Mouse (Mus musculus): Measurements from ENCODE around the gene Zswim4. TPM values are rescaled to one million over a fixed set of nuclear protein-coding genes. Genes with fewer than 3 reads are reported as not detected.

Zswim4 gene
- polyA plus RNA-seq, 1 experiment from 2014 or later: 9.0 TPM

- no peaks in the 10 kb centered on the region for H3K9me3 ChIP-seq
- peak overlapping the region; percentile 87 for H3K9ac ChIP-seq
- peak overlapping the region; percentile 80 for H3K4me3 ChIP-seq (replicated peaks)
- WGBS: 14% methylated on average over 21 of the region's 21 CpGs
- H3K27ac ChIP-seq: peak overlapping the region; percentile 76
- peak overlapping the region; percentile 93 for H3K4me2 ChIP-seq (replicated peaks)
- peaks cover 34% of the 10 kb centered on the region for H3K4me1 ChIP-seq (replicated peaks)
- peak; percentile 15 for ATAC-seq
- no peaks in the 10 kb centered on the region for H3K36me3 ChIP-seq
- H3K27me3 ChIP-seq (replicated peaks): no peaks in the 10 kb centered on the region
Observed at GRCm38 (mm10) chr8:84184085-84185043, 52.5 kb downstream of the Zswim4 start.

- Histone ChIP-seq H3K27ac (peak overlapping the region; percentile 76), H3K9ac (peak overlapping the region; percentile 87), H3K9me3 (no peaks in the 10 kb centered on the region), H3K4me2 (replicated peaks) (peak overlapping the region; percentile 93), H3K4me3 (replicated peaks) (peak overlapping the region; percentile 80), H3K4me1 (replicated peaks) (peaks cover 37% of the 10 kb centered on the region), H3K27me3 (replicated peaks) (no peaks in the 10 kb centered on the region), H3K36me3 (no peaks in the 10 kb centered on the region)
- WGBS: under 1% methylated on average over 86 of the region's 87 CpGs
- ATAC-seq: peak; percentile 42
Observed at GRCm38 (mm10) chr8:84183261-84184084, 53.4 kb downstream of the Zswim4 start.

DNA sequence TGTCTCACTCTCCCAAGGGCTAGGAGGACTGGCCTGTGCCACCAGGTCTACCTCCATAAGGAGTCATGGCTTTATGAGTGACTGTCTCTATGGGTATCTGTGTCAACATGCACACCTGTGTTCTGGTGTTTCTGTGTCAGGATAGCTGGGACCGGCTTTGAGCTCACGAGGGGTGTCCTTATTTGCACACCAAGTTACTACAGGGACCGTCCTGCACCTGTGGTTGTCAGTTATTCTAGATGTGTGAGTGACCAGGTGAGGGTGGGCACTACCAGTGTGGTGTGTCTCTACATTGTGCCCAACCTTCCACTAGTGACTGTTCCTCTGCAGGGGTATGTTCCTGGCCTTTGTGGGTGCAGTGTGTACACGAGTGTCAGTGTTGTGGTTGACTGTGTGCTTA is 54.0 kb downstream of the Zswim4 start:
- H3K9me3 ChIP-seq: no peaks in the 10 kb centered on the region
- H3K27me3 ChIP-seq (replicated peaks): no peaks in the 10 kb centered on the region
- no peak for ATAC-seq
- H3K36me3 ChIP-seq: no peaks in the 10 kb centered on the region
- peak overlapping the region; percentile 93 for H3K4me2 ChIP-seq (replicated peaks)
- H3K4me3 ChIP-seq (replicated peaks): peak overlapping the region; percentile 80
- H3K27ac ChIP-seq: peak overlapping the region; percentile 76; the same call in 1 of the 2 replicates
- peaks cover 37% of the 10 kb centered on the region for H3K4me1 ChIP-seq (replicated peaks)
- WGBS: 40% methylated on average over 4 of the region's 4 CpGs
- peak overlapping the region; percentile 87; the same call in 1 of the 2 replicates for H3K9ac ChIP-seq

GRCm38 (mm10) chr8:84180530-84181190 is 56.2 kb downstream of the Zswim4 start:
- Histone ChIP-seq H3K9ac (peak overlapping the region; percentile 38), H3K4me1 (replicated peaks) (peaks cover 40% of the 10 kb centered on the region), H3K4me2 (replicated peaks) (peak overlapping the region; percentile 60), H3K27ac (peak overlapping the region; percentile 64), H3K36me3 (no peaks in the 10 kb centered on the region), H3K27me3 (replicated peaks) (no peaks in the 10 kb centered on the region), H3K4me3 (replicated peaks) (peak overlapping the region; percentile 19), H3K9me3 (no peaks in the 10 kb centered on the region)
- WGBS: 6% methylated on average over 16 of the region's 16 CpGs
- ATAC-seq: peak; percentile 81

DNA sequence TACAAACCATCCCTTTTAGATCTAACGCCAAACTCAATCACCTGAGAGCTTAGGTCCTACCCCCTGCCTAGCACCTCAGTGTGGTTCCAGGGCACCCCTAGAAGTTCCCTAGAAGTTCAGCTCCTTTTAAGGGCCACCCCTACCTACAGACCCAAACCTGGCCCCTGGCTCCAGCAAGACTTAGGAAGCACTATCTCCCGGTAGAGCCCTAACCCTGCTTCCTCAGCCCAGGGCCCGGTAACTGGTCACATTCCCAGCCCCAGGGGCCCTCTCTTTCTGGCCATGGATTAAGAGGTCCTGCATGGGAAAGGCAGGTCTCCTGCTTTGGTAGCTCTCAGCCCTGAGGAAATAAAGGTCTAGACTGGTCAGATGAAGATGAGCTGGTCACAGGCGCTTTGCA is 56.9 kb downstream of the Zswim4 start:
- Histone ChIP-seq H3K4me3 (replicated peaks) (peak overlapping the region; percentile 19; the same call in 1 of the 2 replicates), H3K27me3 (replicated peaks) (no peaks in the 10 kb centered on the region), H3K9ac (peak overlapping the region; percentile 38), H3K4me2 (replicated peaks) (peak overlapping the region; percentile 60), H3K36me3 (no peaks in the 10 kb centered on the region), H3K4me1 (replicated peaks) (peaks cover 40% of the 10 kb centered on the region), H3K27ac (no peak overlapping the region), H3K9me3 (no peaks in the 10 kb centered on the region)
- ATAC-seq: no peak
- WGBS: 22% methylated on average over 4 of the region's 4 CpGs

DNA sequence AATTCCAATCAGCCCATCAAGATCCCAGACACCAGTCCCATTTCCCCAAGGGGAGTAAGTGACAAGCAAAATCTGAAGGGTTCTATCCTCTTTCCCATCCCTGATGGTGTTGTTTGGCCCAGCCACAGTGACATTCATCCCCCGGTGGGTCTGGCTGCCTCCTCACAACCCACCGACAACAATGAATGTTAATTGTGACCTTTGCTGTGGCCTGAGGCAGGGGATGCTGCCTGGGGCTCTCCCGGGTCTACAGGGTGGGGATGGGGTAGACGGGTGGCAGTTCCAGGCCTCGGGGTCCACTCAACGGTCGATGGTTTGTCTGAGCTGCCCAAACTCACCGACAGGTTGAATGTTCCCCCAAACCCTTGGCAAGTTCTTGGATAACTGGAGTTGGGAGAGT is 58.3 kb downstream of the Zswim4 start:
- Histone ChIP-seq H3K4me3 (replicated peaks) (no peak overlapping the region), H3K36me3 (no peaks in the 10 kb centered on the region), H3K4me2 (replicated peaks) (no peak overlapping the region), H3K9ac (no peak overlapping the region), H3K27me3 (replicated peaks) (no peaks in the 10 kb centered on the region), H3K4me1 (replicated peaks) (peaks cover 33% of the 10 kb centered on the region), H3K27ac (no peak overlapping the region), H3K9me3 (no peaks in the 10 kb centered on the region)
- WGBS: 78% methylated on average over 8 of the region's 8 CpGs
- ATAC-seq: no peak

DNA sequence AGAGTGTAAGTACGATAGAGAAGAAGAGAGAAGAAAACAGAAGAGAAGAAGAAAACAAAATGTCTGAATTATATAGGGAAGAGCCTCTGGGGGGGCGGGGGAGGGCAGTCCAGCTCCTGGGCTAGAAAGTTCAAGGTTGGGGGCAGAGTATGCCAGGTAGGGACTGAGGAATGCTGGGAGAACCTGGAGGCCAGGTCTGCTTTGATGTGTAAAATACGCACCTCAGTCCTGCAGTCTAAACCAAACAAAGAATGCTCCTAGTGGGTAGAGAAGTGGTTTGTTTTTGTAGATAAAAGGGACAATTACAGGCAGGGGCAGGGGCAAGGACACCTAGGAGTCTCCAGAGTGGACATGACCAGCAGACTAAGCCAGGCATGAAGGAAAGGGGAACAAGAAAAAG is 59.5 kb downstream of the Zswim4 start:
- Histone ChIP-seq H3K4me1 (replicated peaks) (peaks cover 25% of the 10 kb centered on the region), H3K9me3 (no peaks in the 10 kb centered on the region), H3K36me3 (0 out of 2 replicates have a peak, but pooled peaks cover 5% of the 10 kb centered on the region), H3K27me3 (replicated peaks) (no peaks in the 10 kb centered on the region), H3K4me2 (replicated peaks) (no peak overlapping the region), H3K27ac (no peak overlapping the region), H3K4me3 (replicated peaks) (no peak overlapping the region), H3K9ac (no peak overlapping the region)
- 73% methylated on average over 3 of the region's 3 CpGs for WGBS
- ATAC-seq: no peak

- H3K4me1 ChIP-seq (replicated peaks): peaks cover 25% of the 10 kb centered on the region
- no peaks in the 10 kb centered on the region for H3K27me3 ChIP-seq (replicated peaks)
- WGBS: 34% methylated on average over 3 of the region's 3 CpGs
- ATAC-seq: no peak
- peaks cover 14% of the 10 kb centered on the region for H3K36me3 ChIP-seq
- no peak overlapping the region for H3K4me3 ChIP-seq (replicated peaks)
- H3K9ac ChIP-seq: no peak overlapping the region
- no peaks in the 10 kb centered on the region for H3K9me3 ChIP-seq
- no peak overlapping the region for H3K27ac ChIP-seq
- no peak overlapping the region for H3K4me2 ChIP-seq (replicated peaks)
Observed at GRCm38 (mm10) chr8:84176560-84176959, 60.3 kb downstream of the Zswim4 start.

DNA sequence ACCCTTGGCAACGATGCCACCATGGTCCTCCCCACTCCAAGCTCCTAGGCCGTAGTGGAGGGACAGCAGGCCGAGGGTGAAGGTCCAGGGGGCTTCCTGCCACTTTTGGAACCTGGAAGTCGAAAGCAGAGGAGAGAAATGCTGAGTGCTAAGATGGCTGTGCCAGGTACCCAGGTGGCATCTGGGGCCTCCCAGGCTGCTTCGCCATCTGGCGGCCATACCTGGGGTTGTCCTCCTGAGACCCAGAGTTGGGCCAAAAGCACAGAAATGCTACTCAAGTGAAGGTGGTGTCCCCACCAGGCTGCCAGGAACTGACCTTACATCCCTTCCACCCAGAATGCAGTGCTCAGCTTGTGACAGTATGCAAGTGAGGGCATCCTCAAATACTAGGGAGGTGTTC is 63.0 kb downstream of the Zswim4 start:
- no peak for ATAC-seq
- H3K27me3 ChIP-seq (replicated peaks): no peaks in the 10 kb centered on the region
- no peak overlapping the region for H3K9ac ChIP-seq
- no peak overlapping the region for H3K4me2 ChIP-seq (replicated peaks)
- peaks cover 17% of the 10 kb centered on the region for H3K36me3 ChIP-seq
- WGBS: 92% methylated on average over 6 of the region's 6 CpGs
- H3K4me1 ChIP-seq (replicated peaks): 0 out of 2 replicates have a peak, but pooled peaks cover 9% of the 10 kb centered on the region
- no peak overlapping the region for H3K27ac ChIP-seq
- H3K9me3 ChIP-seq: no peaks in the 10 kb centered on the region
- H3K4me3 ChIP-seq (replicated peaks): no peak overlapping the region

DNA sequence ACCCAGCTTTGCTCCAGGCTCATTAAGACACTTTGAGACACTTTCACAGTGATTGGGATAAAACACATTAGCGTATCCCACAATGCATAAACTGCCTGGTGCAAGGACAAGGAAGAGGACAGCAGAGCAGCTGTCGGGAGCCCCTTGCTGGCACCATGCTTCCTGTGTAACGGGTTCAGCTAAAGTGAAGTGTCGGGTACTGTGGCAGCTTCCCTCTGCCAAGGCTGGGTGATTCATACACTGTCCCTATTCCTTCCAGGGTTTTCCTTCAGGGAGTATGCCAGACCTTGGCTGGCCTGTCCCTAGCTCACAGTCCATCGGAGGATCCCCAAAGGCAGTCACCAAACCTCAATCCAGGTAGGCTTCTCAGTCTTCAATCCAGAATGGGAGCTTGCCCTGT is 66.8 kb downstream of the Zswim4 start:
- H3K9ac ChIP-seq: no peak overlapping the region
- H3K36me3 ChIP-seq: peaks cover 17% of the 10 kb centered on the region
- no peaks in the 10 kb centered on the region for H3K4me1 ChIP-seq (replicated peaks)
- H3K4me3 ChIP-seq (replicated peaks): no peak overlapping the region
- 90% methylated on average over 5 of the region's 5 CpGs for WGBS
- no peaks in the 10 kb centered on the region for H3K9me3 ChIP-seq
- no peak for ATAC-seq
- H3K27me3 ChIP-seq (replicated peaks): no peaks in the 10 kb centered on the region
- H3K27ac ChIP-seq: no peak overlapping the region
- no peak overlapping the region for H3K4me2 ChIP-seq (replicated peaks)

- Histone ChIP-seq H3K27me3 (replicated peaks) (no peaks in the 10 kb centered on the region), H3K9me3 (no peaks in the 10 kb centered on the region), H3K36me3 (peaks cover 15% of the 10 kb centered on the region), H3K4me3 (replicated peaks) (no peak overlapping the region), H3K4me2 (replicated peaks) (no peak overlapping the region), H3K4me1 (replicated peaks) (no peaks in the 10 kb centered on the region), H3K9ac (no peak overlapping the region), H3K27ac (no peak overlapping the region)
- 73% methylated on average over 2 of the region's 2 CpGs for WGBS
- no peak for ATAC-seq
Observed at GRCm38 (mm10) chr8:84167696-84168095, 69.2 kb downstream of the Zswim4 start.

Data from intestine, embryonic 15.5 days (tissue).